Mouse (Mus musculus) MEL (cell line): Measurements from ENCODE around the gene Blm.

ENCODE experiments used
- CTCF ChIP-seq, 3 experiments: IDR thresholded peaks in 2 of 3; conservative IDR thresholded peaks in 1 of 3; 2 replicates each; pipeline ENCODE4 v1.5.1; 2011 to 2012; ENCODE audit warnings: low read length in 3 of 3, low read depth in 2 of 3, mild to moderate bottlenecking in 2 of 3, improper control_type of control experiment in 1 of 3, inconsistent platforms in 1 of 3, mixed read lengths in 1 of 3, moderate library complexity in 1 of 3; ENCODE audit not compliant: control insufficient read depth in 1 of 3, insufficient read depth in 1 of 3, poor library complexity in 1 of 3, severe bottlenecking in 1 of 3
- EP300 ChIP-seq, 2 experiments: IDR thresholded peaks; 2 replicates each; pipeline ENCODE4 v1.6.1; 2011; ENCODE audit warnings: improper control_type of control experiment in 2 of 2, low read length in 2 of 2, low read depth in 1 of 2, mild to moderate bottlenecking in 1 of 2
- GATA1 ChIP-seq: IDR thresholded peaks from 2 replicates; pipeline ENCODE4 v1.6.1; 2011; ENCODE audit warnings: low read depth, low read length, improper control_type of control experiment
- HCFC1 ChIP-seq: IDR thresholded peaks from 2 replicates; pipeline ENCODE4 v1.6.1; 2012; ENCODE audit warnings: low read depth, mild to moderate bottlenecking, inconsistent platforms, low read length, improper control_type of control experiment, moderate library complexity
- MAZ ChIP-seq: IDR thresholded peaks from 2 replicates; pipeline ENCODE4 v1.6.1; 2012; ENCODE audit warnings: low read depth, mild to moderate bottlenecking, inconsistent platforms, low read length, improper control_type of control experiment
- MXI1 ChIP-seq: IDR thresholded peaks from 2 replicates; pipeline ENCODE4 v1.6.1; 2011; ENCODE audit warnings: mild to moderate bottlenecking, low read depth, low read length, improper control_type of control experiment
- NELFE ChIP-seq: IDR thresholded peaks from 2 replicates; pipeline ENCODE4 v1.6.1; 2011; ENCODE audit warnings: low read depth, low read length, improper control_type of control experiment
- POLR2A ChIP-seq, 2 experiments: IDR thresholded peaks; 2 replicates each; pipeline ENCODE4 v1.6.1; 2011 to 2012; ENCODE audit warnings: low read length in 2 of 2, mild to moderate bottlenecking in 2 of 2, control low read depth in 1 of 2, improper control_type of control experiment in 1 of 2, low read depth in 1 of 2, moderate library complexity in 1 of 2; ENCODE audit not compliant: control insufficient read depth in 1 of 2, insufficient read depth in 1 of 2, poor library complexity in 1 of 2
- POLR2AphosphoS2 ChIP-seq: IDR thresholded peaks from 2 replicates; pipeline ENCODE4 v1.6.1; 2011; ENCODE audit warnings: low read length, improper control_type of control experiment
- RCOR1 ChIP-seq: IDR thresholded peaks from 2 replicates; pipeline ENCODE4 v1.6.1; 2012; ENCODE audit warnings: low read depth, mild to moderate bottlenecking, inconsistent platforms, low read length, improper control_type of control experiment
- SMC3 ChIP-seq: IDR thresholded peaks from 2 replicates; pipeline ENCODE4 v1.6.1; 2011; ENCODE audit warnings: low read depth, low read length, improper control_type of control experiment
- TAL1 ChIP-seq: IDR thresholded peaks from 2 replicates; pipeline ENCODE4 v1.6.1; 2012; ENCODE audit warnings: mild to moderate bottlenecking, inconsistent platforms, low read length, moderate library complexity, mixed read lengths
- USF1 ChIP-seq: IDR thresholded peaks from 2 replicates; pipeline ENCODE4 v1.6.1; 2014; ENCODE audit warnings: low read depth, mild to moderate bottlenecking, inconsistent platforms, low read length, improper control_type of control experiment, moderate library complexity
- ZMIZ1 ChIP-seq: IDR thresholded peaks from 2 replicates; pipeline ENCODE4 v1.6.1; 2012; ENCODE audit warnings: low read depth, mild to moderate bottlenecking, inconsistent platforms, low read length, improper control_type of control experiment, moderate library complexity

- TF ChIP-seq USF1 (0 out of 2 replicates have a peak, but pooled peaks have one; percentile 10), EP300 (IDR thresholded peaks at IDR 0.05; ENCODE audit: low read depth in 1 of 2, low read length in 2 of 2) (no peak), ZMIZ1 (no peak), CTCF (IDR thresholded peaks at IDR 0.05 in 2 of 3, conservative IDR thresholded peaks at IDR 0.05 in 1 of 3; ENCODE audit: control insufficient read depth in 1 of 3, insufficient read depth in 1 of 3, low read depth in 2 of 3, low read length in 3 of 3, poor library complexity in 1 of 3, severe bottlenecking in 1 of 3) (no peak), GATA1 (no peak), HCFC1 (no peak), MXI1 (no peak), POLR2AphosphoS2 (no peak), SMC3 (no peak), RCOR1 (no peak), POLR2A (IDR thresholded peaks at IDR 0.05; ENCODE audit: control insufficient read depth in 1 of 2, insufficient read depth in 1 of 2, low read depth in 1 of 2, low read length in 2 of 2, poor library complexity in 1 of 2) (no peak), MAZ (no peak), NELFE (no peak), TAL1 (no peak)
Observed at GRCm38 (mm10) chr7:80473837-80474236, 61.1 kb downstream of the Blm start.
